28 mouse cellular contexts compared by ENCODE assay signal in genomic region chrX:101156369-101156768, GRCm38 (mm10).
DNase-seq lines count a peak whose midpoint lies in the region; ATAC-seq and TF ChIP-seq lines count a peak whose summit lies in the region.
"Had no signal": no experiment of that assay in that cellular context is flagged by ENCODE, and none has a peak within 500 bp of the region (broad histone marks: within the 10 kb centered on the region; RNA-seq: fewer than 3 reads in every experiment).

No protein-coding gene starts in this region.

- TF ChIP-seq POLR2A in myocyte (IDR thresholded peaks at IDR 0.05; ENCODE audit: insufficient read length, low read depth) = no peak

- no peaks in the 10 kb centered on the region for H3K79me2 ChIP-seq in myocyte (ENCODE audit: control insufficient read depth, insufficient read depth)

- no peak overlapping the region for H3K9ac ChIP-seq in forebrain, embryonic 14.5 days (ENCODE audit: low read length)
- H3K9ac ChIP-seq in forebrain, embryonic 11.5 days (ENCODE audit: low read length) = no peak overlapping the region
- H3K9ac ChIP-seq: embryonic facial prominence, embryonic 13.5 days; forebrain, embryonic 15.5 days; heart, embryonic 12.5 days; heart, embryonic 15.5 days; hindbrain, embryonic 13.5 days; intestine, embryonic 15.5 days had no signal

- no peak for ATAC-seq in forebrain, embryonic 14.5 days
- ATAC-seq in forebrain, embryonic 11.5 days (replicated peaks; ENCODE audit: low FRiP score) = no peak
- ATAC-seq: forebrain, embryonic 15.5 days; hindbrain, embryonic 16.5 days; intestine, embryonic 15.5 days; Patski had no signal

- H3K4me3 ChIP-seq in forebrain, embryonic 14.5 days (ENCODE audit: low read depth, low read length) = no peak overlapping the region
- H3K4me3 ChIP-seq in forebrain, embryonic 11.5 days (ENCODE audit: low read depth, low read length) = no peak overlapping the region
- no peak overlapping the region for H3K4me3 ChIP-seq in myocyte
- H3K4me3 ChIP-seq: embryonic facial prominence, embryonic 13.5 days; forebrain, embryonic 10.5 days; forebrain, embryonic 15.5 days; heart, embryonic 12.5 days; heart, embryonic 15.5 days; hindbrain, embryonic 10.5 days; hindbrain, embryonic 13.5 days; intestine, embryonic 15.5 days had no signal

- intact Hi-C loops in left cerebral cortex, postnatal 36 days (cut with DNase I) = no loop called here

- H3ac ChIP-seq in myocyte (ENCODE audit: control insufficient read depth, insufficient read length) = no peak overlapping the region

- no peaks in the 10 kb centered on the region for H3K27me3 ChIP-seq in forebrain, embryonic 14.5 days (replicated peaks; ENCODE audit: control insufficient read depth, insufficient read depth, low read length)
- no peaks in the 10 kb centered on the region for H3K27me3 ChIP-seq in forebrain, embryonic 11.5 days (ENCODE audit: control insufficient read depth, insufficient read depth, low read length)
- H3K27me3 ChIP-seq in myocyte (ENCODE audit: control insufficient read depth, insufficient read depth, insufficient read length) = no peaks in the 10 kb centered on the region
- H3K27me3 ChIP-seq: forebrain, embryonic 15.5 days; heart, embryonic 12.5 days; heart, embryonic 15.5 days; hindbrain, embryonic 13.5 days; intestine, embryonic 15.5 days had no signal

- no peaks in the 10 kb centered on the region for H3K36me3 ChIP-seq in forebrain, embryonic 14.5 days (ENCODE audit: control insufficient read depth, insufficient read depth, low read length)
- no peaks in the 10 kb centered on the region for H3K36me3 ChIP-seq in forebrain, embryonic 11.5 days (ENCODE audit: control insufficient read depth, insufficient read depth, low read length)
- H3K36me3 ChIP-seq in myocyte (ENCODE audit: control insufficient read depth, insufficient read depth) = no peaks in the 10 kb centered on the region
- H3K36me3 ChIP-seq: embryonic facial prominence, embryonic 13.5 days; forebrain, embryonic 10.5 days; forebrain, embryonic 15.5 days; heart, embryonic 12.5 days; heart, embryonic 15.5 days; hindbrain, embryonic 10.5 days; hindbrain, embryonic 13.5 days; intestine, embryonic 15.5 days had no signal

- no peaks in the 10 kb centered on the region for H3K4me1 ChIP-seq in forebrain, embryonic 14.5 days (ENCODE audit: control insufficient read depth, insufficient read depth, low read length)
- H3K4me1 ChIP-seq in forebrain, embryonic 11.5 days (replicated peaks; ENCODE audit: control insufficient read depth, insufficient read depth, low read length) = no peaks in the 10 kb centered on the region
- H3K4me1 ChIP-seq: embryonic facial prominence, embryonic 13.5 days; forebrain, embryonic 15.5 days; heart, embryonic 12.5 days; heart, embryonic 15.5 days; hindbrain, embryonic 10.5 days; hindbrain, embryonic 13.5 days; intestine, embryonic 15.5 days had no signal

- H3K27ac ChIP-seq in forebrain, embryonic 14.5 days (ENCODE audit: low read depth, low read length) = no peak overlapping the region
- H3K27ac ChIP-seq in forebrain, embryonic 11.5 days (ENCODE audit: low read depth, low read length) = no peak overlapping the region
- H3K27ac ChIP-seq: embryonic facial prominence, embryonic 13.5 days; forebrain, embryonic 10.5 days; forebrain, embryonic 15.5 days; heart, embryonic 15.5 days; hindbrain, embryonic 10.5 days; hindbrain, embryonic 13.5 days; intestine, embryonic 15.5 days had no signal

- H3K9me3 ChIP-seq in forebrain, embryonic 14.5 days (replicated peaks; ENCODE audit: control insufficient read depth, low read length) = no peaks in the 10 kb centered on the region
- no peaks in the 10 kb centered on the region for H3K9me3 ChIP-seq in forebrain, embryonic 11.5 days (ENCODE audit: control insufficient read depth, low read length)
- H3K9me3 ChIP-seq: embryonic facial prominence, embryonic 13.5 days; forebrain, embryonic 10.5 days; forebrain, embryonic 15.5 days; heart, embryonic 12.5 days; heart, embryonic 15.5 days; hindbrain, embryonic 10.5 days; hindbrain, embryonic 13.5 days; intestine, embryonic 15.5 days had no signal

- WGBS in forebrain, embryonic 14.5 days = 35% methylated on average over 5 of the region's 5 CpGs
- 29% methylated on average over 5 of the region's 5 CpGs for WGBS in forebrain, embryonic 11.5 days

- peak; percentile 31 for DNase-seq in forebrain, embryonic 14.5 days (ENCODE audit: low spot score)
- no peak for DNase-seq in forebrain, embryonic 11.5 days (ENCODE audit: low spot score)
- peak; percentile 8 for DNase-seq in retina, embryonic 14.5 days (ENCODE audit: low spot score)
- no peak for DNase-seq in retina, postnatal 1 day
- DNase-seq in embryo, embryonic 11 days = peak; percentile 22
- no peak for DNase-seq in adipocyte (ENCODE audit: low spot score)
- no peak for DNase-seq in left cerebral cortex, postnatal 36 days (ENCODE audit: low spot score in 2 of 2)
- DNase-seq: adrenal gland, adult 2 months; adrenal gland, postnatal 14 days; cerebellum, adult 11-12 months; cerebellum, adult 8-10 months; cerebellum, postnatal 10 days; cerebellum, postnatal 36 days; gastrocnemius, postnatal 25 days; heart, adult 18-20 months; heart, postnatal 10 days; heart, postnatal 36 days had no signal

- H3K4me2 ChIP-seq in forebrain, embryonic 14.5 days (ENCODE audit: low read length) = no peak overlapping the region
- H3K4me2 ChIP-seq in forebrain, embryonic 11.5 days (ENCODE audit: low read depth, low read length, severe bottlenecking) = no peak overlapping the region
- H3K4me2 ChIP-seq in myocyte (ENCODE audit: low read depth) = peak overlapping the region; percentile 38
- H3K4me2 ChIP-seq: embryonic facial prominence, embryonic 13.5 days; forebrain, embryonic 15.5 days; heart, embryonic 12.5 days; heart, embryonic 15.5 days; hindbrain, embryonic 13.5 days; intestine, embryonic 15.5 days had no signal

TF ChIP-seq in myocyte, 11 proteins besides CTCF, POLR2A, EP300 and RAD21:
- TF ChIP-seq USF1 (IDR thresholded peaks at IDR 0.05; ENCODE audit: low read depth) (no peak), MYOD1 (IDR thresholded peaks at IDR 0.05; ENCODE audit: control insufficient read depth in 1 of 3, insufficient read length in 2 of 3, low read depth in 2 of 3) (peak in 2 of 3 experiments; percentile 71)

Comparison
In these comparisons a context has a peak if more than half of its experiments do, and no peak if none do; other contexts are left out.
1. DNase-seq: peak in forebrain, embryonic 14.5 days (single experiment), retina, embryonic 14.5 days (single experiment) and embryo, embryonic 11 days (single experiment); none in forebrain, embryonic 11.5 days (single experiment), retina, postnatal 1 day (single experiment), adipocyte (single experiment) and left cerebral cortex, postnatal 36 days (0 of 2).